Mouse (Mus musculus) CH12.LX (cell line): ENCODE measurements around the gene Jun.

Experiments
- BHLHE40 ChIP-seq: IDR thresholded peaks from 2 replicates; pipeline ENCODE4 v1.6.1; 2011; ENCODE audit warnings: mild to moderate bottlenecking, low read depth, low read length, improper control_type of control experiment
- CTCF ChIP-seq, 2 experiments: IDR thresholded peaks in 1 of 2; conservative IDR thresholded peaks in 1 of 2; 2 replicates each; pipeline ENCODE4 v1.5.1; 2011 to 2012; ENCODE audit warnings: low read depth in 2 of 2, low read length in 2 of 2, improper control_type of control experiment in 1 of 2, inconsistent platforms in 1 of 2, mild to moderate bottlenecking in 1 of 2, moderate library complexity in 1 of 2
- EP300 ChIP-seq: IDR thresholded peaks from 2 replicates; pipeline ENCODE4 v1.6.1; 2011; ENCODE audit warnings: low read length, improper control_type of control experiment
- HCFC1 ChIP-seq: IDR thresholded peaks from 2 replicates; pipeline ENCODE4 v1.6.1; 2012; ENCODE audit warnings: low read depth, mild to moderate bottlenecking, inconsistent platforms, low read length, improper control_type of control experiment
- JUND ChIP-seq: conservative IDR thresholded peaks from 2 replicates; pipeline ENCODE4 v1.6.1; 2011; ENCODE audit warnings: low read depth, low read length, improper control_type of control experiment
- MAX ChIP-seq: IDR thresholded peaks from 2 replicates; pipeline ENCODE4 v1.6.1; 2011; ENCODE audit warnings: low read length, improper control_type of control experiment
- NELFE ChIP-seq: IDR thresholded peaks from 2 replicates; pipeline ENCODE4 v1.6.1; 2011; ENCODE audit warnings: low read depth, low read length, improper control_type of control experiment
- POLR2A ChIP-seq: IDR thresholded peaks from 2 replicates; pipeline ENCODE4 v1.6.1; 2011; ENCODE audit warnings: low read depth, mild to moderate bottlenecking, improper control_type of control experiment, low read length
- ZMIZ1 ChIP-seq: IDR thresholded peaks from 2 replicates; pipeline ENCODE4 v1.6.1; 2012; ENCODE audit warnings: low read depth, mild to moderate bottlenecking, inconsistent platforms, low read length, improper control_type of control experiment

- TF ChIP-seq JUND (no peak), POLR2A (no peak), MAX (no peak), CTCF (conservative IDR thresholded peaks at IDR 0.05 in 1 of 2, IDR thresholded peaks at IDR 0.05 in 1 of 2; ENCODE audit: low read depth in 2 of 2, low read length in 2 of 2) (no peak), ZMIZ1 (no peak), EP300 (no peak), BHLHE40 (no peak), HCFC1 (no peak), NELFE (no peak)
These were observed 31.2 kb upstream of the Jun start for GRCm38 (mm10) chr4:95083191-95083729.
